Mouse (Mus musculus) urinary bladder, postnatal 4 days (tissue): ENCODE results near the gene Fhad1.

Source experiments
- DNase-seq, 2 experiments: peaks; one replicate each; pipeline ENCODE4 v3.0.0; 2021 to 2022; ENCODE audit warnings: low spot score in 2 of 2

The Fhad1 gene

GRCm38 (mm10) chr4:141865006-141865405, 149.9 kb downstream of the Fhad1 start:
- DNase-seq: no peak

GRCm38 (mm10) chr4:141864506-141864905, 150.4 kb downstream of the Fhad1 start:
- no peak for DNase-seq

DNA sequence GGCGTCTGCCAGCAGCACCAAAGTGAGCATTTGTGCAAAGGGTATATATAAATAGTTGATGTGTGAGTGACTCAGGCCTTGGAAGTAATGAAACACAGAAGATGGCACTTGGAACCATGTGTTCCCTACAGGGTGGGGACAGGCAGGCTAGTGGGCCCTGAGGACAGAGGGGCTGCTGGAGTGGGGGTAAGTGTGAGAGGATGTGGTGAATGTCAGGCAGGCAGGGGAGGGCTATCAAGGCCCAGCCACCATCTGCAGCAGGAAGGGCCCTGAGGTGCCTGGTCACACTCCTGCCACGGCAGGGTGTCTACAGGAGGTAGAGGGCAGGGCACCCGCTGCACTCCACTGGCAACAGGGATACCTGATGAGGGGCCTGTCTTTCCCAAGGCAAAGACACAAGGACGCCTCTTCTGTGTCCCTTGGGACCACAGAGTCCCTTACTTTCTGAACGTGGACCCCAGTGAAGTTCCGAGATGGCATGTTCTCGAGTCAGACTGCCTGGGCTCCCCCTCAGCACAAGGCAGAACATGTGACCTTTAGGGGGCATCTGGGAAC, 151.1 kb downstream of the Fhad1 start:
- DNase-seq: no peak

- no peak for DNase-seq
Measured at GRCm38 (mm10) chr4:141862867-141863266, 152.0 kb downstream of the Fhad1 start.

DNA sequence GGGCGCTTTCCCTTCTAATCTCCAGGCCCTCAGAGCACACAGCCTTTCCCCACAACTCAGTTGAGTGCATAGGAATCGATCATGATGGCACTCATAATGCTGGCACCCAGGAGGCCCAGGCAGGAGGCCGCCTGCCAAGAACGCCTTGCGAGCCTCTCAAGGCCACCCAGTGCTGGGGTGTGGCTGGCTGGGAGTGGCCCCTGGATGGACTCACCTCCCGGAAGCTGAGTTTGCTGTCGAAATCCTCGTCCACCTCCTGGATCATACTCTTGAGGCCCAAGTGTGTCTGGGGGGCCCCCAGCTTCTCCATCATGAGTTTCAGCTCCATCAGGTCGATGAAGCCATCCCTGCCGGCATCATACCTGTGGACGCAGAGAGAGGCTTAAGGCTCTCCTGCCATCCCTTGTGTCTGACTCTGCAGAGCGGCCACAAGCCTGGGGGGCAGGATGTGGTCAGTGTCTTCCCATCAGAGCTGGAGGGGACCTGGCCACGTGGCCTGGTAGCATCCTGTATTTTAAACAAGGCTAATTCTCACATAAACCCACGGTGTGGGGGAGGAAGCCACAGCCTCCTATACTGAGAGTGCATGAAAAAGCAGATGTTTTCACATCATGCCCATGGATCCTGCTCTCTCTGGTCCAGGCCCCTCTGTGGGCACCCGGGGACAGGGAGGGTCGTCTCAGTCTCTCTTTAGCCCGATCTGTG, 153.1 kb downstream of the Fhad1 start:
- no peak for DNase-seq

- no peak for DNase-seq
Measured at GRCm38 (mm10) chr4:141860246-141860841, 154.5 kb downstream of the Fhad1 start.

GRCm38 (mm10) chr4:141859351-141859750, 155.5 kb downstream of the Fhad1 start:
- no peak for DNase-seq

DNA sequence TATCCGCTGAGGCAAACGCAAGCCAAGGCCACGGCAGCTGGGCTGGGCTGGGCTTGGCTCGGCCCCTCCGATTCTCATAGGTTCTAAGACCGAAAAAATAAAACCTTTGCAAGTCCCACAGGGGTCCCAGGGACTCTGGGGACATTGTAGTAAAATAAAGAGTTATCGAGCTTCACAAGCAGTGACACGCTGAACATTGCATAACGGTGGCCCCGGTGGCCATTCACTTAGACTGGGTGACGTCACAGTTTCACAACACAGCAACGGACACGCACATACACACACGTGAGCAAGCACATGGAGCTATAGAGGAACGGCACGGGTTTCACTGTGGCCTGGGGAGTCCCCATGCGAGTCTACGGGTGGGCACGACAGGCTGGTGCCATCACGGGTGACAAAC, 156.4 kb downstream of the Fhad1 start:
- no peak for DNase-seq

GRCm38 (mm10) chr4:141857422-141857930, 157.4 kb downstream of the Fhad1 start:
- peak; percentile 71 to 85 for DNase-seq

GRCm38 (mm10) chr4:141853437-141853836, 161.4 kb downstream of the Fhad1 start:
- no peak for DNase-seq

GRCm38 (mm10) chr4:141845999-141846398, 168.9 kb downstream of the Fhad1 start, which contains the start of gene Ctrc:
Ctrc (minus strand) TSS chr4:141846359.
- DNase-seq: no peak
